Mouse (Mus musculus) heart, embryonic 16.5 days (tissue): ENCODE data around the gene Dmgdh. TPM values are rescaled to one million over a fixed set of nuclear protein-coding genes. Genes with fewer than 3 reads are reported as not detected.
A peak's percentile ranks its signal among the peaks of the same experiment; 100 is the strongest.

Source experiments
- ATAC-seq: fragments of 200-750 bp; cut with Nextera tagmentation; replicated peaks from 2 replicates; pipeline ENCODE4 v1.8.0; 2017; ENCODE audit warnings: moderate number of reproducible peaks; ENCODE audit not compliant: insufficient read depth, low FRiP score; ENCODE audit errors: extremely low read depth
- H3K27ac ChIP-seq: fragments of 300-500 bp; sonication (generic); 2 replicates; pipeline ENCODE4 v1.5.1; 2014; ENCODE audit warnings: mild to moderate bottlenecking, low read length, control low read depth, moderate library complexity
- H3K27me3 ChIP-seq: fragments of 300-500 bp; sonication (generic); 2 replicates; pipeline ENCODE4 v1.6.1; 2014; ENCODE audit warnings: low read length, mixed read lengths; ENCODE audit not compliant: control insufficient read depth, insufficient read depth
- H3K36me3 ChIP-seq: fragments of 300-500 bp; sonication (generic); 2 replicates; pipeline ENCODE4 v1.6.1; 2014; ENCODE audit not compliant: control insufficient read depth, insufficient read depth
- H3K4me1 ChIP-seq: fragments of 300-500 bp; sonication (generic); 2 replicates; pipeline ENCODE4 v1.6.1; 2014; ENCODE audit warnings: low read length, mixed read lengths; ENCODE audit not compliant: control insufficient read depth, insufficient read depth
- H3K4me2 ChIP-seq: fragments of 300-500 bp; sonication (generic); 2 replicates; pipeline ENCODE4 v1.6.1; 2014; ENCODE audit warnings: low read depth, mild to moderate bottlenecking, control low read depth, low read length
- H3K4me3 ChIP-seq: fragments of 300-500 bp; sonication (generic); 2 replicates; pipeline ENCODE4 v1.5.1; 2014; ENCODE audit warnings: mild to moderate bottlenecking, control low read depth, low read length
- H3K9ac ChIP-seq: fragments of 300-500 bp; sonication (generic); 2 replicates; pipeline ENCODE4 v1.6.1; 2014; ENCODE audit warnings: low read length, control low read depth
- H3K9me3 ChIP-seq: fragments of 300-500 bp; sonication (generic); replicated peaks from 2 replicates; pipeline ENCODE4 v1.6.1; 2016; ENCODE audit warnings: low read length; ENCODE audit not compliant: control insufficient read depth
- WGBS: fragments of 180-500 bp; shearing (Covaris S2); extraction: QIAGEN DNeasy Blood & Tissue Kit; methylation state at CpG from one replicate; pipeline ENCODE4 v1.1.7; 2014; 5-methylcytosine and 5-hydroxymethylcytosine counted together
- polyA plus RNA-seq: library from polyadenylated mRNA; unstranded; fragments of >200 nt; fragmentation: Nextera tagmentation; extraction: Ambion mirVana; gene quantifications from 2 replicates; pipeline ENCODE4 v1.2.1, GENCODE M21; 2015

The Dmgdh gene
- polyA plus RNA-seq, 1 experiment from 2014 or later = 0.07 TPM

DNA sequence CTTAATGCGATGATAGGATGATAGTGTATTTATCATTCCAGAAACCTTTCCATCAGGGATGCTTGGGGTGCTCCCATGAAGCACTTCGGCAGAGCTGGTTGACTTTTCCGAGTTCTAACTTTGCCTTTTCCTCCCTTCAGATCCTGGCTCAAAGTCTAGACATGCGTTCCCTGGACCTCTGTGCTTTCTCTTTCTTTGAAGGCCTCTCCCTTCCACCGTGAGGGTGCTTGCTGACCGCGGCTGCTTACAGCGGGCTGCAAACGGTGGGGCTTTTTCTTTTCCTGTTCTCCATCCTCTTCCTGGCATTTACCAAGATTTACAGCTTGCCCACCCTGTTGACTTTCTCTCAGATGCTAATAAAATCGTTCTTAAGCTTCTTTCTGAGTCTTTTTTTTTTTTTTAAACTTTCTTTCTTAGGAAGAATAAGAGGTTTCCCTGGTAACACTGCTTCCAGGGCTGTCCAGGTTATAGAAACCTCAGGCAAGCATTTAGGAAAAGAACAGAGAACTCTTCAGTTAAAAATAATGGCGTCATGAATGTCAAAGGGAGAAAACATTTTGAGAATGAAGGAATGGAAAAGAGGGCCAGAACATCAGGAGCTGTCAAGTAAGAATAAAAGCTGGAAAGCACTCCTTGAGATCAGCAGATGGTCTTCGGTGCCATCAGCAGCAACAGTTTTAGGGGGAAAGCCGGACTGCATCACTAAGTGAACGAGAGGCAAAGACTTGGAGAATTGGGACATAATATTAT lies 84.1 kb downstream of the Dmgdh start:
- no peaks in the 10 kb centered on the region for H3K9me3 ChIP-seq
- H3K4me2 ChIP-seq = no peak overlapping the region
- ATAC-seq = no peak
- H3K9ac ChIP-seq = no peak overlapping the region
- H3K27ac ChIP-seq = no peak overlapping the region
- no peaks in the 10 kb centered on the region for H3K36me3 ChIP-seq
- H3K4me1 ChIP-seq = no peaks in the 10 kb centered on the region
- H3K27me3 ChIP-seq = no peaks in the 10 kb centered on the region
- WGBS = 58% methylated on average over 14 of the region's 14 CpGs
- no peak overlapping the region for H3K4me3 ChIP-seq

DNA sequence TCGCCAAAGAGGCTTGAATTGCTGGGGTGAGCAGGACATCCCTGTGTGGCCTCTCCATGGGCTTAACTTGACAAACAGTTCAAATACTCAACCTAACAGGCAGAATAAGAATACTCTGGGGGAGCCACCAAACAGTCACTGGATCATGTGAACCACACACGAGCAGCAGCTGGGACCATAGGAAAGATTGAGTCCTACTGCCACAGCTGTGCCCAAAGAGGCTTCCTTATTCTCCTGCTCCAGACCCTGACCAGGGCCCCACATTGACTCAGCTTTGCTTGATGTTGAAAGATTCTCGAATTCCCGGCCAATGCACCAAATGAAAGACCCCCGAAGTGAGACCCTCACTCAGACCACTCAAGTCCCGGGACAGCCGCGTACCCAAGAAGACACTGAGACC lies 87.6 kb downstream of the Dmgdh start:
- Histone ChIP-seq H3K4me1 (no peaks in the 10 kb centered on the region), H3K36me3 (no peaks in the 10 kb centered on the region), H3K27me3 (no peaks in the 10 kb centered on the region), H3K9me3 (no peaks in the 10 kb centered on the region), H3K27ac (no peak overlapping the region), H3K9ac (no peak overlapping the region), H3K4me3 (no peak overlapping the region), H3K4me2 (no peak overlapping the region)
- ATAC-seq = no peak
- WGBS = 91% methylated on average over 8 of the region's 8 CpGs

DNA sequence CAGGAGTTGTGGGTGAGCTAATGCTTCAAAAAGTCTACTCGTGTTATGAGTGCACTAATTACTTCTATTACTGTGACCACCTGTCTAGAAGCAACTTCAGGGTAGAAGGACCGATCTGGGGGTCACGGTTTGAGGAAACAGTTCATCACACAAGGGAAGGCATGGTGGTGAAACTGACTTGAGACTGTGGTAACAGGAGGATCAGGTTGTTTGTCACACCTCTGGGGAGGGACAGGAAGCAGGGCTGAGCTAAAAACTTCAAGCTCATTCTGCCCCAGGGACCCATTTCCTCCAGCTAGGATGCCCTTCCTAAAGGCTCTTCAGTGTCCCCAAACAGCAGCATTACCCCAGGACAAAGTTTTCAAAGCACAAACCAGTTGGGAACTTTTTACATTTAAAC lies 88.6 kb downstream of the Dmgdh start:
- H3K9ac ChIP-seq = no peak overlapping the region
- no peak overlapping the region for H3K27ac ChIP-seq
- H3K36me3 ChIP-seq = no peaks in the 10 kb centered on the region
- WGBS = 67% methylated on average over 3 of the region's 3 CpGs
- no peak overlapping the region for H3K4me2 ChIP-seq
- no peaks in the 10 kb centered on the region for H3K4me1 ChIP-seq
- H3K9me3 ChIP-seq = no peaks in the 10 kb centered on the region
- no peak for ATAC-seq
- H3K27me3 ChIP-seq = no peaks in the 10 kb centered on the region
- no peak overlapping the region for H3K4me3 ChIP-seq

DNA sequence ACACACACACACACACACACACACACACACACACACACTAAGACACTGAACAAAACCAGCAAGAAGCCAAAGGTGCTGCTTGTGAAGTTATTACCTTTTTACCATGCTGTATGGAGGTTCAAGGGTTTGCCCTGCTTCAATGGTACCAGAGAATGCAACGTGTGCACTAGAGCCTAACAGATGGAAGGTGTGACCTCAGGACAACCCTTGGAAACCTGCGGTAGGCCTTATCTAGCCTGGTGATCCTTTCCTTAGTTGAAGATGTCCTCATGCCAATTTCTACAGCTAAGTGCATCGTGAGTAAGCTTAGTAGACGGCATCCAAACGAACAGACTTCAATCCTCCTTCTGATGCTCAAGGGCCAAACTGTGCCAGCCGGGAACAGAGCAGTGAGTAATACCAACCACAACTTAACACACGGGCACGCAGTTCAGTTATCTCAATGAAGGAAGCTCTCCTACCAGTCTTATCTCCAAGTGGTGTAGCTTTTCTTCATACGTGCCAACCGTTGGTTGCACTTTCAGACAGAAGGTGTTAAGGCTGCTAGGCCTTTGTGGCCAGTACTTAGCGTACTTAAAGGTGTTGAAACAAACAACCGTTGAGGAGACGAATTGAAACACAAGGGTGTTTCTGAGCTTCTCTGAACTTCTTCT lies 90.2 kb downstream of the Dmgdh start:
- WGBS = 61% methylated on average over 13 of the region's 13 CpGs
- Histone ChIP-seq H3K4me3 (no peak overlapping the region), H3K36me3 (no peaks in the 10 kb centered on the region)

DNA sequence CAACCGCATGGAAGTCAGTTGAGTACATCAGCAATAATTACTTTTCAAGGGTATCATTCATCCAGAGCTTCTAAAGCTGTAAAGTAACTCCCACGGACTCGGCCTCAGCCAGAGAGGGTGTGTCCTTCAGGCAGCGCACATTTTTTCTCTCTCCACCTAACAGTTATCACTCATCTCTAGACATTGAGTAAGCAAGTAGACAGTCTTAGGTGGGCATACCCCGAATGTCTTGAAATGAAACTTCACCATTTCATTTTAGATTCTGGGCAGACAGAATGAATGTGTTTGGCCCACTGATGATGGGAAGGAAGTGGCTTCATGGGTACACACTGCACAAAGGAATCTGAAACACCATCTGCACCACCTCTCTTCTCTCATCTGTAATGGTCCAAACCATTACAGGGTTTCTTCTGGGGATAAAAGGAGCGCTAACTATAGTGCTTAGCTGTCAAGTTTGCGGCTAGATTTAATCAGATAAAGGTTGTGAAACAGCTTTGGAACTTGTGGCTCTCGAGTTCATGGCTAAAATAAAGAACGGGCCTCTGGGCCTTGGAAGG lies 96.9 kb downstream of the Dmgdh start:
- Histone ChIP-seq H3K9ac (peak overlapping the region; percentile 84), H3K27ac (peak overlapping the region; percentile 71), H3K4me1 (peaks cover 11% of the 10 kb centered on the region), H3K36me3 (no peaks in the 10 kb centered on the region), H3K4me3 (peak overlapping the region; percentile 76), H3K4me2 (peak overlapping the region; percentile 99), H3K27me3 (no peaks in the 10 kb centered on the region), H3K9me3 (no peaks in the 10 kb centered on the region)
- 36% methylated on average over 9 of the region's 9 CpGs for WGBS
- no peak for ATAC-seq

More for the DNA sequence above, 90.2 kb downstream of the Dmgdh start:
- Histone ChIP-seq H3K4me2 (no peak overlapping the region), H3K9ac (no peak overlapping the region), H3K9me3 (no peaks in the 10 kb centered on the region), H3K4me1 (no peaks in the 10 kb centered on the region), H3K27me3 (no peaks in the 10 kb centered on the region), H3K27ac (no peak overlapping the region)
- ATAC-seq = no peak

DNA sequence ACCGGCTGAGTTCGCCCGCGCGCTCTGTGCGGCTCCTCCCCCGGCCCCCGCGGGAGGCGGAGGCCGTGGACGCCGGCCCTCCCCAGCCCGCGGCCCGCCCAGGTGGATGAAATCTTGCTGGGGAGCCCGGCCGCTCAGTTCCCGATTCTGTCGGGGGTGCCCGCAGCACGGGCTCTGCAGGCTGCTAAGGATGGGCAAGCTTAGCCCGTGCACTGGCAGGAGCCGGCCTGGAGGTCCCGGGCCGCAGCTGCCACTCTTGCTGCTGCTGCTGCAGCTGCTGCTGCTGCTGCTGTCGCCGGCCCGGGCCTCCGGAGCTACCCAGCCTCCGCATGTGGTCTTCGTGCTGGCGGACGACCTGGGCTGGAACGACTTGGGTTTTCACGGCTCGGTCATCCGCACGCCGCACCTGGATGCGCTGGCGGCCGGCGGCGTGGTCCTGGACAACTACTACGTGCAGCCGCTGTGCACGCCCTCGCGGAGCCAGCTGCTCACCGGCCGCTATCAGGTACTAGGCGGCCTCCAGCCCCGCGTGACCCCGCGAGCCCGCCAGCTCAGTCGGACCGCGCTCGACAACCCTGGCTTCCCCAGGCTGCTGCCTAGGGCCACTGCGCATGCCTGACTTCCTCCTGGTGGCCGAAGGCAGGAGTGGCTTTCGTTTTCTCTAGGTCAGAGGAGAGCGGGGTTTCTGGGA lies 97.5 kb downstream of the Dmgdh start, which contains the start of gene Arsb:
Gene Arsb (plus strand): TSS at position 43 of the 691 bp plus-strand sequence.
- peak within 1 kb of the TSS; percentile 99 for H3K4me2 ChIP-seq
- H3K4me3 ChIP-seq = peak within 1 kb of the TSS; percentile 76
- no peaks in the 10 kb centered on the region for H3K36me3 ChIP-seq
- H3K27me3 ChIP-seq = no peaks in the 10 kb centered on the region
- peak within 1 kb of the TSS; percentile 74 for H3K27ac ChIP-seq
- peak within 1 kb of the TSS; percentile 84 for H3K9ac ChIP-seq
- 1% methylated on average over 61 of the region's 66 CpGs for WGBS
- H3K9me3 ChIP-seq = no peaks in the 10 kb centered on the region
- peak; percentile 94 for ATAC-seq
- H3K4me1 ChIP-seq = peaks cover 11% of the 10 kb centered on the region

DNA sequence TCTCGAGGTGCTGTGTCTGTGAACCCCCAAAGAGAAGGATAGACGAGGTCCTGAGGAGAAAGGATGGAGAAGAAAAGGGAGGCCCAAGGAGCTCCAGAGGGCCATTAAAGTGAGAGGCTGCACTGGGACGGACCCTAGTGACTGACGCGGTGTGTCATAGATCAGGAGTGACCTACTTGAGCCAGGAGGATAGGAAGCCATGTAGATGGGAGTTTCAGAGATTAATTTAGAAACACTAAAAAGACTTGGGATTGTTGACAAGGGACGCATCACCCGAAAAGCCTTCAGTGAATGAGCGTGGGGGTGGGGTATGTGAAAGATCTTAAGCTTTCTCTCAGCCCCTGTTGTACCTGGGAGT lies 98.0 kb downstream of the Dmgdh start:
- Histone ChIP-seq H3K27me3 (no peaks in the 10 kb centered on the region), H3K4me2 (peak overlapping the region; percentile 99), H3K4me1 (peaks cover 11% of the 10 kb centered on the region), H3K27ac (peak overlapping the region; percentile 74), H3K36me3 (no peaks in the 10 kb centered on the region), H3K4me3 (peak overlapping the region; percentile 76), H3K9ac (peak overlapping the region; percentile 84), H3K9me3 (no peaks in the 10 kb centered on the region)
- ATAC-seq = peak; percentile 25
- 16% methylated on average over 8 of the region's 8 CpGs for WGBS

DNA sequence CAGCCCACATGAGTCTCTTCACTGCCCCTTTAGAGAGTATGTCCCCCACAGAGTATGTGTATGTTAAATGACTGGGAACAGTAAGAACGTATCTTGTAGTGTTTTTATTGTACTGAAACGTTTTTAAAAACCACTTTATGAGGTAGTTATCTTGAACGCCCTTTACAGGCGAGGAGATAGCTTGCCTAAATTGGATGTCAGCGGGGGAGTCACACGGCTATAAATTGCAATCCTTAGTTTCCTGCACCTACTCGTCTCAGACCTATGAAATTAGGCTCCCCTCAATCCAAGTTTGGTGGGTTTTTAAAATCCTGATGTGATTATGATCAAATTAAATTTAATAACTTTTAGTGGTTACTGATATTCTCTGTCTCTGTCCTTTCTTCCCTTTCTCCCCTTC lies 98.6 kb downstream of the Dmgdh start:
- Histone ChIP-seq H3K36me3 (no peaks in the 10 kb centered on the region), H3K9me3 (no peaks in the 10 kb centered on the region), H3K4me2 (peak overlapping the region; percentile 99), H3K27me3 (no peaks in the 10 kb centered on the region), H3K4me3 (no peak overlapping the region; the same call in 1 of the 2 replicates), H3K9ac (peak overlapping the region; percentile 84), H3K27ac (no peak overlapping the region), H3K4me1 (peaks cover 11% of the 10 kb centered on the region)
- no peak for ATAC-seq
- WGBS = 51% methylated on average over 7 of the region's 7 CpGs
